Mouse (Mus musculus): Measurements from ENCODE around the gene Plekhh1.

- no peak for TF ChIP-seq CTCF (IDR thresholded peaks at IDR 0.05; ENCODE audit: low read depth, low read length)
- no peak for TF ChIP-seq POLR2A (IDR thresholded peaks at IDR 0.05; ENCODE audit: extremely low read depth, insufficient read depth, low read length)
Measured at GRCm38 (mm10) chr12:79052073-79052472, 23.1 kb downstream of the Plekhh1 start.

All from liver, adult 2 months (tissue).